Mouse (Mus musculus): ENCODE results near the gene Slc25a54.

- TF ChIP-seq CTCF (IDR thresholded peaks at IDR 0.05; ENCODE audit: low read depth, low read length) (no peak), POLR2A (IDR thresholded peaks at IDR 0.05; ENCODE audit: extremely low read depth, insufficient read depth, low read length) (no peak)
Observed at GRCm38 (mm10) chr3:109080169-109080568, at the start of gene Slc25a54.
